Mouse (Mus musculus) ovary, adult 18-20 months (tissue): ENCODE results near the gene Pank4.

Source experiments
- DNase-seq: peaks from one replicate; pipeline ENCODE4 v3.0.0; 2022; ENCODE audit warnings: low spot score, mixed read lengths

Pank4 gene

DNA sequence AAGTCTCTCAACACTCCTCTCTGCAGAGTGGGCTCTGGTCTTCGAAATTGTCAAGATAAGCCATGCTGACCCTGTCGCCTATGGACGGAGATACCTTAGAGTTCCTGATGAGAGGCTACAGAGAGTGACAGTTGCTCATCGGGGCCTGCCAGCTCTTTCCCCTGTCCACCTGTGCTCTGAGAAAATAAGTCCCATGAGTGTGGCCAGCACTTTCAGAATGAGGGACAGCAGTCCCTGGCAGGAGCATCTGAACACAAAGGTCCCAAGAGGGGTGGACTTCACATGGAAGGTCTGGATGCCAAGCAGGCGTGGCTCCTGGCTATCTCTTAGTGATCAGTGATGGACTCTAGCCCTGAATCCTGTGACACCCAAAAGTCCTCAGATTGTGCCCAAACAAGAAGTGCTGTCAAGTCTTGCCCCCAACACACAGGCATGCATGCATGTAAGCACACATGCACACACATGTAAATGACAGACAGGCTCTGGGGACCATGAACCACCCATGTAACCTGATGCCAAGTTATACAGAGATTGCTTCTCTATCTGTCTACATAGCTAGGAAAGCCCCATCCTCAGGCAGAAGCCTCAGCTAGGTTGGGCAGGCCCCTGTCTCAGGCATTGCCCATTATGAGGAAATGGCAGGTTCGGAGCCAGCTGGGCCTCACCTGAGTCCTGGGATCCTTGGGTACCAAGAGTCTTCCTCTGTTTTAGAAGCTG is 20.4 kb upstream of the Pank4 start:
- DNase-seq = no peak

GRCm38 (mm10) chr4:154944121-154944590 is 19.8 kb upstream of the Pank4 start:
- peak; percentile 70 for DNase-seq

GRCm38 (mm10) chr4:154946319-154946718 is 17.6 kb upstream of the Pank4 start:
- DNase-seq = peak; percentile 77

DNA sequence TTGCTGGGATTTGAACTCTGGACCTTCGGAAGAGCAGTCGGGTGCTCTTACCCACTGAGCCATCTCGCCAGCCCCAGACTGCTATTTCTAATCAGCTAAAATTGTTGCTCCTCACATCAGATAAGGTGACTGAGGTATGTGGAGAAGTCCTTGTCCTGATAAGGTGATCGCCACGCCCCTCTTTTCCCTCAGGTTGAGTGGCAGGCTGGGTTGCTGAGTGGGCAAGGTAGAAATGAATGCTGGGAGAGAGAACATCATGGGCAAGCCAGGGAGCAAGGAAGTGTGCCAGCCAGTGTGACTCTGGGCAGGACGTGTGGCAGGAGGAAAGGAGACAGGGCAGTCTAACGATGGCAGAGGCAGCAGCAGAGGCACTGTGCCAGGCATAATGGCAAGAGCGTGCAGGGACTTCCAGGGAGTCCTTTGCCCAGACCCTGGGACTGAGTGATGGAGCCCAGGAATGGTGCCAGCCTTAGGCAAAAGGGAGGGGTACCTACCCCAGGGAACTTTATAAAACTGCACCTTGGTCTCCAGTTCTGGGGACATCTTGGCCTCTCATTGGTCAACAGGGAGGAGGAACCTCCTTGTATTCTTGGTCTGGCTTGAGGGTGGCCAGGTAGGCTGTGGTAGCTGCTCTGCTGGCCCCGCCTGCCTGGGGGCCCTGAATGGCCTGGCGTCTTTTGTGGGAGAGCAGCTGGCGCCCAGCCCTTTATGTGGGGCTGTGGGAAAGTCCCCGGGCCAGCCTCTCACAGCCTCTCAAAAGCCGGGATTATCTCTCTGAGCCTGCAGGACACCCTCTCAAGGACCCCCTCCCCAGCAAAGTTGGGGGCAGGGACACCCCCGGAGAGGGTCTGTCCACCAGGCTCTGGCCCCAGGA is 15.6 kb upstream of the Pank4 start:
- no peak for DNase-seq

- no peak for DNase-seq
Measured at GRCm38 (mm10) chr4:154948940-154949588, 14.9 kb upstream of the Pank4 start.

DNA sequence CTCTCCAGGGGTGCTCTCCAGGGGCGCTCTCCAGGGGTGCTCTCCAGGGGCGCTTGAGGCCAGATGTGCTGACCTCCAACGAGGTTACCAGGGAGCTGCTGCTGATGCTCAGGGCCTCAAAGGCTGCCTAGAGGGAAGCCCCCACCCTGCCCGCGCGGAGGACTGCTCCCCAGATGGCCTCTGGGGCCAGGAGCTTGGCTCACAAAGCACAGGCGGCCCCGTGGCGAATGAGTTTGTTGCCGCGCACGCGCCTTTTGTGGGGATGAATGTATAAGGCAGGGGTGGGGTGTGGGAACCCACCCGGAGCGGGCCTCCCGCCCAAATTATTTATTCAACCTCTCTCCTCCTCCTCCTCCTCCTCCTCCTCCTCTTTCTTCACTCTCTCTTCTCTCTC is 14.3 kb upstream of the Pank4 start:
- DNase-seq = no peak

GRCm38 (mm10) chr4:154952461-154953241 is 11.3 kb upstream of the Pank4 start:
- no peak for DNase-seq

GRCm38 (mm10) chr4:154956604-154957003 is 7.3 kb upstream of the Pank4 start:
- no peak for DNase-seq

GRCm38 (mm10) chr4:154957289-154957993 is 6.5 kb upstream of the Pank4 start:
- DNase-seq = no peak

DNA sequence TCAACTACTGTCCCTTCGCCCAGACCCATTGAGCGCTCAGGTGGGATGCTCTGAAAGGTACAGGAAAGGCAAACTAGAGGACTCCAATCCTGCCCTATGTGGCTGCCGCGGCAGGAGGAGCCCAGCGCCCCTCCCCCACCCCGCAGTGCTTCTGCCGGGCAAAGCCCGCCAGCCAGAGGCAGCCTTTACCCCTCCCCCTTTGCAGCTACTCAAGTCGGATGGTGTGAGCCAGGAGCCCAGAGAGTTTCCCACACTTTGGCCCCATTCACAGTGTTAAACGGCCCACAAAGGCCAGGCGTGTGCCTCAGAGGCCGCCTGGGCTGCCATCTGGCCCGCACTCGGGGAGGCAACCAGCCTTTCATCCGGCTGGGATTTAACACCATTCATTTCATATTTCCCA is 5.8 kb upstream of the Pank4 start:
- DNase-seq = no peak

- no peak for DNase-seq
Measured at GRCm38 (mm10) chr4:154958621-154959020, 5.3 kb upstream of the Pank4 start.

DNA sequence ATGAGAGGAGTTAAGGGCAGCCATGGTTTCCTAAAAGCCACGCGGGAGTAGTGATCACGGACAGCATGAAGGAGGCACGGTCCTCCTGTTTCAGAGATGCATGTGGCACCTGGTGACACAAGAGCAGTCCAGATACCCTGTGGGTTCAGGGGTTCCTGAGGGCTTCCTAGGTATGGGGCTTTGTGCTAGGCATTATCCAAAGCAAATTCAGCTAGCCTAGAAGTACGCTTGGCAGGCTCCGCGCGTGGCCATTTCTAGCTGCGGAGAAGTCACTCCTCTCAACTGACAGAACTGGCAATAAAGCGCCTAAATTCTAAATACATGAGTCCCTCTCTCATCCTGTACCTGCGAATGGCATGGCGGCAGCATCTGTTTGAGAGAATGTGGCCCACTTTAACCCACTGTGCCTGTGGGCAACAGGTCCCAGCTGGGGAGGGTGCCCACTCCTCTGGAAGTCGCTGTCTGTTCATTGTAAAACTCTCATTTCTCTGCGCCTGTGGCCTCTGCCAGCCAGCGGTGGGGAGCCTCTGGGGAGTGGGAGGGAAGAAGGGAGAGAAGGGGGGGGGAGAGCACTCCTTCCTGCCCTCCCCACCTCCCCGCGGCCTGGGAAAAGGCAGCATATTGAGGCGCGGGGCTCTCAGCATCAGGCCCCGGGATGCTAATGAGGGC is 3.8 kb upstream of the Pank4 start:
- DNase-seq = no peak

GRCm38 (mm10) chr4:154960690-154961225 is 3.2 kb upstream of the Pank4 start, which contains the start of gene Hes5:
Gene Hes5 (plus strand): TSS chr4:154960923.
- DNase-seq = no peak

GRCm38 (mm10) chr4:154961226-154961738 is 2.6 kb upstream of the Pank4 start:
- no peak for DNase-seq

DNA sequence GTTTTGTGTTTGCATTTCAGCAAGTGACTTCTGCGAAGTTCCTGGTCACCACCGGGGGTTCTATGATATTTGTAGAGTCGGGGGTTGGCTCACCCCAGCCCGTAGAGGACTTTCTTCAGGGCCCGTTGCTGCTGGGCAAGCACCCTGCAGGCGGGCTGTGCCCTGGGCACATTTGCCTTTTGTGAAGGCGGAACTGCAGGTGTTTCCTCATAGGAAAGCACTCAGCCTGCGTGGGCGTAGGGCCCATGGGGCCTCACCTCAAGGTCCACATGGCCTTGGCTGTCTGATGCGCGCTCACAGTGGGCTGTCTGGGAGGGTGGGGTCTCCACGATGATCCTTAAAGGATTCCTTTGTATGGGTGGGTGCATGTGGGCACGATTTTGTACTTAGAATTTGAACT is 2.0 kb upstream of the Pank4 start:
- no peak for DNase-seq

- DNase-seq = no peak
Measured at GRCm38 (mm10) chr4:154962683-154963082, 1.2 kb upstream of the Pank4 start.

DNA sequence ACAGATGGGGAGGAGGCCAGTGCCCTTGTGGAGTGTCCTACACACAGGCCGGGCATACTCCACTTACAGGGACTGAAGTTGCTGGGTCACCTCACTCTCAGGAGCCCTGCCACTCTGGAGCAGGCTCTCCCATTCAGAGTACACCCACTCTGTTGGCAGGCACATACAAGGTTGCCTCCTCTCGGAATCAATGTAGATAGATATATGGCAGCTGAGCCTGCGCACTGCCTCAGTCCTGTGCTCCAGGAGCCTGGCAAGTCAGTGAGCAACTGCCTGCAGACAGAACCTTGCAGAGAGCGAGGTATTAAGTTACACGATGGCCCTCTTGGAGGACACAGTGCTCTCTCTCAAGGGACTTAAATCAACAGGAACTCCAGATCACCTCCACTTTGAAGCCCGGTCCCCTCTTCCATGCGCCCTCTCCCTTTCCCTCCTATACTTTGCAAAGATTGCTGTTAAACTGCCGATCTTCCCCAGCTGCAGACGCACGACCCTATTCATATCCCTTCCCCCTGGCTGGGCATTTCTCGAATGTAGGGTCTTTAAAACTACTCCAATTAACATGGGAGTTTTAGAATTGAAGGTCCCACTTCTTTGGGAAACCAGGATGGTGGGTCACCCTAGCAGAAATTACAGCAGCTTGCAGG is 610 bp upstream of the Pank4 start:
- no peak for DNase-seq

GRCm38 (mm10) chr4:154964581-154965235 is 785 bp downstream of the Pank4 start:
- DNase-seq = no peak

- DNase-seq = no peak
Measured at GRCm38 (mm10) chr4:154965856-154966255, 1.9 kb downstream of the Pank4 start.
